Mouse (Mus musculus): Measurements from ENCODE around the gene Coro2a. TPM values are rescaled to one million over a fixed set of nuclear protein-coding genes. Genes with fewer than 3 reads are reported as not detected.

Gene Coro2a
- total and polyA plus RNA-seq, 2 experiments from 2014 or later: 6.2 to 26.7 TPM

DNA sequence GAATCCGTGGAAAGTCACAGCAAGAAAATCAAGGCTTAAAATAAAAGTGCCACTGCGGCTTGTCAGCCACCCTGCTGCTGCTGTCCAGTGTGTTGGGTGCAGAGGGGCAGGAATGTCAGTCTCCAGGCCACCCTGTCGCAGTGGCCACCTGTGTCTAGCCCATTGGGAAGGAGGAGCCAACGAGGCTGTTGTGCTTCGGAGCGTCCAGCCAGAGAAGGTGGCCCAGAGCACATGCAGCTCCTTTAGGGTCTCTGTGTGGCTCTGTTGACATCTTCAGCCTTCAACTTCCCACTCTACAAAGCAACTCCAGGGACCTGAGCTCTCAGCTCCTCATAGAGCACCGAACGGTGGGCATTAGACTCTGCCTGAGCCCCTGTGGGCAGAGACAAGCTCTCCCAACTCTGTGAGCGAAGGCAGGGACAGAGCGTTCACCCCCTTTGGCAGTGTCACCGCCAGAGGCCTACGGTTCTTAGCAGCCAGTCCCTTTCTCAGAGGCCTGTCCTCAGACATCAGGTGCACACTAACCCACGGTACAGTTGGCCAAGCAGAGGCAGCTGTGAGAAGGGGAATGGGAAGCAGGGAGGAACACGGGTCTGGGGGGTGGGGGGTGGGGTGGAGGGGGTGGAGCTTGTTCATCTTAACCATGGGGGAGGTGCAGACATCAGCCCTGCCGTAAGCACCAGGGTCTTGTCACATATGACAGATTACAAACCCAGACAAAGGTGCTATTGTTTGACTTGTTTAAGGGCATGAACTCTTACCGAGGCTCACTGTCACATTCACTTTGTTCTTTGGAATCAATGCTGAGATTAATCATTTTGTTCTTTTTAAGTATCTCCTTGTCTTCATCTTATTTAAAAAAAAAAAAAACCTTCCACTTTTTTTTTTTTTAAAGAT lies 99.1 kb downstream of the Coro2a start:
- Histone ChIP-seq H3K4me1 (ENCODE audit: insufficient read depth, low read length) (peaks cover 7% of the 10 kb centered on the region; the same call in 1 of the 2 replicates), H3K27ac (no peak overlapping the region), H3K27me3 (ENCODE audit: insufficient read depth, low read length) (no peaks in the 10 kb centered on the region), H3K9ac (replicated peaks; ENCODE audit: low read length) (no peak overlapping the region), H3K9me3 (ENCODE audit: low read length) (no peaks in the 10 kb centered on the region), H3K4me2 (ENCODE audit: low read depth, low read length) (no peak overlapping the region), H3K4me3 (ENCODE audit: low read length) (no peak overlapping the region), H3K36me3 (ENCODE audit: insufficient read depth, low read length) (peaks cover 22% of the 10 kb centered on the region)
- TF ChIP-seq CTCF (IDR thresholded peaks at IDR 0.05; ENCODE audit: low read depth): no peak
- WGBS: 60% methylated on average over 16 of the region's 16 CpGs
- no peak for ATAC-seq
- no peak for DNase-seq (ENCODE audit: low spot score)

DNA sequence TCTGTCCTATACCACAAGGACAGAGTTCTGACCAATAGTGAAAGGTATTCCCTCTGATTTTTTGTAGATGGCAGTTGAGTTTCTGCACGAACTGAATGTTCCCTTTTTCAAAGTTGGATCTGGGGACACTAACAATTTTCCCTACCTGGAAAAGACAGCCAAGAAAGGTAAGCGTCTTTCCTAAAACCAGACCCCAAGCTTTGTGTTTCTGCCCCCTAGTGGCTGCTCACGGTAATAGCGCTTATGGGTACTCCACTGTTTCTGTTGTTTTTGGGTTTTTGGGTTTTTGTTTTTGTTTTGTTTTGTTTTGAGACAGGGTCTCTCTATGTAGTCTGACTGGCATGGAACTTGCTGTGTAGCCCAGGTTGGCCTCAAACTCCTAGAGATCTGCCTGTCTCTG lies 103.0 kb downstream of the Coro2a start:
- Histone ChIP-seq H3K9ac (replicated peaks; ENCODE audit: low read length) (no peak overlapping the region), H3K27ac (no peak overlapping the region), H3K4me1 (ENCODE audit: insufficient read depth, low read length) (no peaks in the 10 kb centered on the region), H3K4me2 (ENCODE audit: low read depth, low read length) (no peak overlapping the region), H3K4me3 (ENCODE audit: low read length) (no peak overlapping the region), H3K9me3 (ENCODE audit: low read length) (no peaks in the 10 kb centered on the region), H3K36me3 (ENCODE audit: insufficient read depth, low read length) (peaks cover 22% of the 10 kb centered on the region), H3K27me3 (ENCODE audit: insufficient read depth, low read length) (no peaks in the 10 kb centered on the region)
- DNase-seq (ENCODE audit: low spot score) (peak; percentile 62), ATAC-seq (no peak)
- TF ChIP-seq CTCF (IDR thresholded peaks at IDR 0.05; ENCODE audit: low read depth): peak; percentile 85
- WGBS: 9% methylated on average over 4 of the region's 4 CpGs

DNA sequence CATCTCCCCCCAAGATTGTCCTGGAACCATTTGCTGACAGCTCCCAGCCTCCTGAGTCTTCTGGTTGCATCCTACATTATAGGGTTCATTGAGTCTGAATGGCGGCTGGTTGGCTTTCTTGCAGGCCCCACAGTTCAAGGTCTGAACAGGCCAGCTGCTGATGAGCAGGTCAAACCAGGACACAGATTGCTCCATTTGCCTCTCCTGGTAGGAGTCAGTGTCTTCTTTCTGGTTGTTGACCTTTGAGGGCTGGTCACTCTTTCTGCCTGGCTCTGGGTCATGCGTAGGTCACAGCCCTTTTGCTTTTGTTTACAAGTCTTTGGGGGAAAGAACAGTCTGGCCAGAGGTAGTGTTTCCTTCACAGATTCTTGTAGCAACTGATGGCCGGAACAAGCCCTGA lies 103.5 kb downstream of the Coro2a start:
- Histone ChIP-seq H3K36me3 (ENCODE audit: insufficient read depth, low read length) (peaks cover 25% of the 10 kb centered on the region), H3K9me3 (ENCODE audit: low read length) (no peaks in the 10 kb centered on the region), H3K4me1 (ENCODE audit: insufficient read depth, low read length) (no peaks in the 10 kb centered on the region), H3K27me3 (ENCODE audit: insufficient read depth, low read length) (no peaks in the 10 kb centered on the region), H3K4me2 (ENCODE audit: low read depth, low read length) (no peak overlapping the region), H3K27ac (no peak overlapping the region), H3K9ac (replicated peaks; ENCODE audit: low read length) (no peak overlapping the region), H3K4me3 (ENCODE audit: low read length) (no peak overlapping the region)
- ATAC-seq (no peak), DNase-seq (ENCODE audit: low spot score) (no peak)
- WGBS: 58% methylated on average over 3 of the region's 3 CpGs
- no peak for TF ChIP-seq CTCF (IDR thresholded peaks at IDR 0.05; ENCODE audit: low read depth)

DNA sequence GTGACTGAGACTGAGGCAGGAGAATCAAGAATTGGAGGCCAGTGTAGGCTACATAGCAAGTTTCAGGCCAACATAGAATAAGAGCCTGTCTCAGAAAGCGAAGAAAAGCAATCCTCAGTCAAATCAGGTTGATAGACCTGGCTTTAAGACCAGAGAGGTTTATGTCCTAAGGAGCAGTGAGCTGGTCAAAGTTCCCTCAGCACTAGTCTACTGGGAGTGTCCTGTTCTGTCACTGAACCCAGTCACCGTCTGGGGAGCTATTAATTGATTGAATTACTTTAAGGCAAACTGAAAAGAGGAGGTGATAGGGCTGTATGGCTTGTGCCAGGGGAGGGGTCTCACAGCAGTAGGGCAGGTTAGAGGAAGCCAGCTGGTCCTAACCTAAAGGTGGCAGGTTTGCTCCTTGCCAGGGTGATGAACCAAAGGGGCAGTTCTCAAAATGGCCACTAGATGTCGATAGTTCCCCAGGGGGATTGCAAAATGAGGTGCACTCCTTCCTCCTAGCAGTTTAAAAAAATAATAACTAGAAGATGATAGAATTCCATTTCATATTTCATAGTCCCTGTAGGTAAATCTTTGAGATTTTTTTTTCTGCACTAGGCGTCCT lies 104.6 kb downstream of the Coro2a start:
- TF ChIP-seq CTCF (IDR thresholded peaks at IDR 0.05; ENCODE audit: low read depth): peak; percentile 96
- ATAC-seq: no peak
- no peak overlapping the region for H3K9ac ChIP-seq (replicated peaks; ENCODE audit: low read length)
- H3K9me3 ChIP-seq (ENCODE audit: low read length): no peaks in the 10 kb centered on the region
- no peak overlapping the region for H3K4me2 ChIP-seq (ENCODE audit: low read depth, low read length)
- WGBS: 51% methylated on average over 4 of the region's 4 CpGs
- H3K4me3 ChIP-seq (ENCODE audit: low read length): no peak overlapping the region
- H3K27ac ChIP-seq: no peak overlapping the region
- H3K4me1 ChIP-seq (ENCODE audit: insufficient read depth, low read length): no peaks in the 10 kb centered on the region
- H3K36me3 ChIP-seq (ENCODE audit: insufficient read depth, low read length): peaks cover 30% of the 10 kb centered on the region
- DNase-seq (ENCODE audit: low spot score): peak; percentile 71
- H3K27me3 ChIP-seq (ENCODE audit: insufficient read depth, low read length): no peaks in the 10 kb centered on the region

DNA sequence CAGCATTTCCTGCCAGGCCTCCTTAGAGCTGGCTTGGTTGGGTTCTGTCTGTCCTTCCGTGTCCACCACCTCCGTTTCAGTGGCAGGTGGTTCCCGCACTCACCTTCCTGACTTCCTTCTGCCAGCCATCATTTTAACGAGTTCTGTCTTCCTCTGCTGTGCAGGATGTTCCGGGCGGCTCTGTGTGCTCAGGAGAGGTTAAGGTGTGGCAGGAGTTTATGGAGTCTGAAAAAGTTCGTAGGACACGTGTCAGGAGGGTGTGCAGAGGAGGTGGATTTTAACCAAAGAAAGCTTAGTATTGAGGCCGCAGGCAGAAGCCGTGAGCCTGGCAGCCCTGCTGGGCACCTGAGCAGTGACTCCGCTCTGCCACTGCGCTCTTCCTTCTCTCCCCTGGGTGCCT lies 106.5 kb downstream of the Coro2a start:
- DNase-seq (ENCODE audit: low spot score) (no peak), ATAC-seq (no peak)
- H3K27ac ChIP-seq: no peak overlapping the region
- no peaks in the 10 kb centered on the region for H3K9me3 ChIP-seq (ENCODE audit: low read length)
- no peak overlapping the region for H3K4me2 ChIP-seq (ENCODE audit: low read depth, low read length)
- H3K27me3 ChIP-seq (ENCODE audit: insufficient read depth, low read length): no peaks in the 10 kb centered on the region
- no peak for TF ChIP-seq CTCF (IDR thresholded peaks at IDR 0.05; ENCODE audit: low read depth)
- H3K36me3 ChIP-seq (ENCODE audit: insufficient read depth, low read length): peaks cover 21% of the 10 kb centered on the region
- WGBS: 90% methylated on average over 12 of the region's 12 CpGs
- no peak overlapping the region for H3K9ac ChIP-seq (replicated peaks; ENCODE audit: low read length)
- no peak overlapping the region for H3K4me3 ChIP-seq (ENCODE audit: low read length)
- no peaks in the 10 kb centered on the region for H3K4me1 ChIP-seq (ENCODE audit: insufficient read depth, low read length)

DNA sequence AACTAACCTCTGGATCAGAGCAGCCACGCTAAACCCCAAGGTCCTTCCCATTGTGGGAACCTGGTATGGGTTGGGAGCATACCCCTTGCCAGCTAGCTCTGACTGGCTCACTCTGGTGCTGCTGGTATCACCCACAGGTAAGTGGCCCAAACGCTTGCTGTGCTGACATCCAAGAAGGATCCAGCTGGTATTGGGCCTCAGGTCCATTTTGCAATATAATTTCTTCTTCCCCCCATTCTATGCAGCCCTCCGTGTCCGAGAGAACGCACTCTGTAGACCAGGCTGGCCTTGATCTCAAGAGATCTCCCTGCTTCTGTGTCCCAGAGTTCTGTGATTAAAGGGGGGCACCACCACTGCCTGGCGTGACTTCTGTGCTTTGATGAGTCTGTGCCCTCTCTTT lies 108.9 kb downstream of the Coro2a start:
- no peak for ATAC-seq

More for the DNA sequence above, 108.9 kb downstream of the Coro2a start:
- TF ChIP-seq CTCF (IDR thresholded peaks at IDR 0.05; ENCODE audit: low read depth): no peak
- WGBS: 96% methylated on average over 6 of the region's 6 CpGs
- Histone ChIP-seq H3K27ac (no peak overlapping the region), H3K9me3 (ENCODE audit: low read length) (no peaks in the 10 kb centered on the region), H3K36me3 (ENCODE audit: insufficient read depth, low read length) (peaks cover 12% of the 10 kb centered on the region; the same call in 1 of the 2 replicates), H3K27me3 (ENCODE audit: insufficient read depth, low read length) (no peaks in the 10 kb centered on the region), H3K4me3 (ENCODE audit: low read length) (no peak overlapping the region), H3K4me1 (ENCODE audit: insufficient read depth, low read length) (no peaks in the 10 kb centered on the region), H3K4me2 (ENCODE audit: low read depth, low read length) (no peak overlapping the region), H3K9ac (replicated peaks; ENCODE audit: low read length) (no peak overlapping the region)
- DNase-seq (ENCODE audit: low spot score): no peak
